Mouse (Mus musculus): ENCODE results near the gene Ttpal. TPM values are rescaled to one million over a fixed set of nuclear protein-coding genes. Genes with fewer than 3 reads are reported as not detected.

The Ttpal gene
- polyA plus RNA-seq, 1 experiment from 2014 or later: 36.9 TPM

DNA sequence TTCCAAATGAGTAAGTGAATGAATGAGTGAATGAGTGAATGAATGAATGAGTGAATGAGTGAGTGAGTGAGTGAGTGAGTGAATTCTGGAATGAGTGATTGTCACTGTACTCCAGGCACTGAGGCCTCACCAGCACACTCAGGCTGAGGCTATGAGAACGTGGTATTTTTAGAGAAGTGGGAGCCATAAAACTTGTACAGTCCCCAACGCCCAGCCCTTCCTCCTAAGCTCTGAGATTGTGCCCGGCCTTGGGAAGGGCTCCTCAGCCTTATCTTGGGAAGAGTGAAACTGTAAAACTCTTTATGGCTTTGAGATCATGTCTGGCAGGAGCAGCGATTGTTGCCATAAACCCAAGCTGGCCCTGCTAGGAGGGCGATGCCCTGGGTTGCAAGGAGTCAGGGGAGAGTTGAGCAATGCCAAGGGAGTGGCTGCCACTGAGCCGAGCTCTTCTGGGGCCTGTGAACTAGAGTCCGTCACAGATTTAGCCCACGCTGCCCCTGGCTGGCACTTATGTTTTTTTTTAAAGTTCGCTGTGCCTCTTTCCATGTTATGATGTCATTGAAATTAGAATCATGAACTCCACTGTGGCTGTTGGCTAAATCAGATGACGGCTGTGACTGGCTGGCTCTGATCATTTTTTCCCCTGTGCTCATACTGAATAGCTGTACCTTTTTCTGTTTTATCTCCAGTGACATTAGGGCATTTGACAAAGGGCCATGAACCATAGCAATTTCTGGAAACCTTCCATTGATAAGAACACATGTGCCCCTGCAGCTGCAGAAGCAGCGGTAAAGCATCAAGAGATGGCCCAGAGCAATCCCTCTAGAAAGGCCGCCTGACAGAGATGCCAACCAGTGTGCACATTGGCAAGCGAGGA is 21.8 kb upstream of the Ttpal start:
- Histone ChIP-seq H3K27ac (no peak overlapping the region), H3K36me3 (no peaks in the 10 kb centered on the region), H3K9me3 (no peaks in the 10 kb centered on the region), H3K27me3 (ENCODE audit: insufficient read depth, poor library complexity, severe bottlenecking) (no peaks in the 10 kb centered on the region), H3K4me3 (no peak overlapping the region), H3K4me1 (replicated peaks) (peaks cover 3% of the 10 kb centered on the region)
- DNase-seq (ENCODE audit: low spot score): no peak
- 86% methylated on average over 13 of the region's 13 CpGs for WGBS

DNA sequence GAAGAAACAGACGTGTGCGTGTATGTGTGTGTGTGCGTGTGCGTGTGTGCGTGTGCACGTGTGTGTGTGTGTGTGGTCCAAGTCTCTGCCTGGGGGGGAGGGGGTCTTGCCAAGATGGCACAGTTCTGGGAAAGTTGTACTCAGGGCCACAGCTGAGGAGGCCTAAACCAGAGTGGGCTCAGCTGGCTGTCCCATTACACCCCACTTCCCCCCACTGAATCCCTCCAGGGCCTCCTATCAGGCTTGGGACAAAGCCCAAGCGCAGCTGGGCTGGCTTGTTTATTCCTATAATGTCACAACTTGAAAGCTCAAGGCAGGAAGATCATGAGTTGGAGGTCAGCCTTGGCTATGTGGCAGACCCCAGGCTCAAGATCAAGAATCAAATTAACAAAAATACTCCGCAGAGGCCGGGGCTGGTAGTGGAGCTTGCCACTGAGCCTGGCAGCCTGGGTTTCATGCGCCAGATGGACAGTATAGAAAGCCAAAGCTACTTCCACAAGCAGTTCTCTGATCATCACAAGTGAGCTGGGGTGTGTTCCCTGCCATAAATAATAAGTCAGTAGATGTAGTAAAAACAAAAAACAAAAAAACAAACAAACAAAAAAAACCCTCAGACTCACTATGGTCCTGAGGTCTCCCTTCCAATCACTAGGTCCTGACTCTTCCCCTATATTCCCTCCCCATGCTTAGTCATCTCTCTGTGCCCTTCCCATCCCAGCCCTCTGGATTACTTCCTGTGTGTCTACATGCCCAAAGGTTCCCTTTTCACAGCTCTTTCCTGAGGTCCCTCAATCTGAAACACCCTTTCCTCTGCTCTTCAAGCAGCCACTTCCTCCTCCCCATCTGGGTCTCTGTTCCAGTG is 18.7 kb upstream of the Ttpal start:
- Histone ChIP-seq H3K4me1 (replicated peaks) (no peaks in the 10 kb centered on the region; the same call in 1 of the 2 replicates), H3K36me3 (no peaks in the 10 kb centered on the region), H3K27me3 (ENCODE audit: insufficient read depth, poor library complexity, severe bottlenecking) (0 out of 2 replicates have a peak, but pooled peaks cover 2% of the 10 kb centered on the region), H3K4me3 (no peak overlapping the region), H3K9me3 (no peaks in the 10 kb centered on the region), H3K27ac (no peak overlapping the region)
- 94% methylated on average over 10 of the region's 10 CpGs for WGBS
- DNase-seq (ENCODE audit: low spot score): no peak

DNA sequence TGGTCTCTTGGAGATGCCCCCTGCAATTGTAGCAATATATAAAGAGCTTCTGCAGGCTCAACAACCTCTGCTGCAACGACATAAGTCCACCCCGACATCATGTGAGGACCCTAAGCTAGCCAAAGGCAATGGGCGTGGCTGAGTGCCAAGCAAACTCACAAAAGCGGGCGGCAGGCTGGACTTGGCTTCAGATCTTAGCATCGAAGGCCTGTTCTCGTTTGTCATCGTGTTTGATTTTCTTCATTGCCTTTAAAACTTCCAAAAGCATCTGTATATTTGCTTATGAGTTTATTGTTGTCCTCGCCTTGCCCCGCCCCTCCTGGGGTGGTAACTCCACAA is 18.1 kb upstream of the Ttpal start:
- Histone ChIP-seq H3K4me1 (replicated peaks) (no peaks in the 10 kb centered on the region; the same call in 1 of the 2 replicates), H3K27ac (no peak overlapping the region), H3K9me3 (no peaks in the 10 kb centered on the region), H3K4me3 (no peak overlapping the region), H3K27me3 (ENCODE audit: insufficient read depth, poor library complexity, severe bottlenecking) (0 out of 2 replicates have a peak, but pooled peaks cover 4% of the 10 kb centered on the region), H3K36me3 (no peaks in the 10 kb centered on the region)
- 84% methylated on average over 10 of the region's 10 CpGs for WGBS
- no peak for DNase-seq (ENCODE audit: low spot score)

DNA sequence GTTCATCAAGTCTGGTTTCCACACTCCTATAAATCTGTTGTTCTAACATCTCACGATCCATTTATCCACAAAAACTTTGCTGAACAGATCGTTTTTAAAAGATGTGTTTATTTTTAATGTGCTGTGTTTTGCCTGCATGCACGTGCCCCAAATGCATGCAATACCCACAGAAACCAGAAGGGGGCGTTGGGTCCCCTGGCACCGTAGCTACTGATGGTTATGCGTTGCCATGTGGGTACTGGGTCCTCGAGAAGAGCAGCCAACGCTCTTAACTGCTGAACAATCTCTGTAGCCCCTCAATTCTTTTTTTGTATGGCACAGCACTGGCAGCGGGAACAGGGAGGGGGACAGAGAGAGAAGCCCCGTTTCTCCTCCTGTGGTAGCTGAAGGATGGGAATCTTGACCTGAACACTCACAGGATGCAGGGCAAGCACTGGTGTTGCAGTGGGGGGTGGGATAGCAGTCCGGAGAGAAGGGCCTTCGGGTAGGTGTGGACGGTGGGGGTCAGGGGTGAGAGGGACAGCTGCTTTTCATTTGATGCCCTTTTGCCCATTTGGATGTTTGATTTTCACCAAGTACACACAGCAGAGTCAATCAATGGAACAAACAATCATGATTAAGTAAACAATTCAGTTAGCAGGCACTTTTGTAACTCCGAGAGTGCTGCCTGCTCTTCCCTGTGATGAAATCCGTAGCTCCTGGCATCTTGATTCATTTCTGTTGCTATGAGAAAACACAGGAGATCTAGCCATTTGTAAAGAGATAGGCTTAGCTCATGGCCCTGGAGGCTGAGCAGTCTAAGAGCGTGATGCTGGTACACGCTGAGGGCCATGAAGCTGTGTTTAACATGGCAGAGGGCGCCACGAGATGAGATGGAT is 15.5 kb upstream of the Ttpal start:
- Histone ChIP-seq H3K27me3 (ENCODE audit: insufficient read depth, poor library complexity, severe bottlenecking) (0 out of 2 replicates have a peak, but pooled peaks cover 4% of the 10 kb centered on the region), H3K36me3 (no peaks in the 10 kb centered on the region), H3K27ac (no peak overlapping the region), H3K4me1 (replicated peaks) (no peaks in the 10 kb centered on the region; the same call in 1 of the 2 replicates), H3K9me3 (no peaks in the 10 kb centered on the region), H3K4me3 (no peak overlapping the region)
- WGBS: 49% methylated on average over 19 of the region's 19 CpGs
- DNase-seq (ENCODE audit: low spot score): peak; percentile 57

DNA sequence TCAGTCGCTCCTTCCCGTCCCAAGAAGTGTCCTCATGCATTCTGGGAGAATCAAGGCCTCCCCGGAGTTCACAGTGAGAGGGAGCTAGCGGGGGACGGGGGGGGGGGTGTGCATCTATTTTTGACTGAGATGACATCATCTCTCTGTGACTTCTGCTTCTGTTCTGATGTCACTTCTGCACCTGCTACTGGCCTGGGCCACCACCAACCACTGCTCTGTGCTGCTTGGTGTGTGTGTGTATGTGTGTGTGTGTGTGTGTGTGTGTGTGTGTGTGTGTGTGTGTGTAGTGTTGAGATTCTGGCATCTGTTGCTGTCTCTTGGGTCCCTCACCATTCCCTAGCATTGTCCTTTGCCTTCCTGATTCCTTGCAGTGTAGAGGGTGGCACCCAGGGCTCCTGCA is 14.6 kb upstream of the Ttpal start:
- 0 out of 2 replicates have a peak, but pooled peaks cover 4% of the 10 kb centered on the region for H3K27me3 ChIP-seq (ENCODE audit: insufficient read depth, poor library complexity, severe bottlenecking)
- no peak overlapping the region for H3K27ac ChIP-seq
- H3K4me3 ChIP-seq: no peak overlapping the region
- H3K36me3 ChIP-seq: no peaks in the 10 kb centered on the region
- WGBS: 75% methylated on average over 5 of the region's 5 CpGs
- DNase-seq (ENCODE audit: low spot score): no peak
- no peaks in the 10 kb centered on the region for H3K9me3 ChIP-seq
- H3K4me1 ChIP-seq (replicated peaks): no peaks in the 10 kb centered on the region; the same call in 1 of the 2 replicates

DNA sequence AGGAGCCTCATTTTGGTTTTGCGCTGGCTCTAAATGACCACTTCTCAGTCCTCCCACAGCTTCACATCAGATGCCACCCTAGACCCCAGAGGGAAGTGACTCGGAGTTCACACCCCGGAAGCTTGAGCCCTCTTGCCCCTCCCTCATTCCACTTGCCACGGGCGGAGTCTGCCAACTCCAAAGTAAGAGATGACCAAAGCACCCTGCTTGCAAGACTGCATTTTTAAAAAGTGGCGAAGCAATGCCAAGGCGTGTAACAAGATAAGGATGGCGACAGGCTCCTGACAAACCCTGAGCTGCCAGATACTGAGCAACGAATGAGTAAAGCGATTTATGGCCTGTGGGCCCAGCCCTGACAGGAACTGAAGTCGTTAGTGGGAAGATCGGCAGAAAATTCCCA is 11.9 kb upstream of the Ttpal start:
- Histone ChIP-seq H3K4me3 (no peak overlapping the region), H3K4me1 (replicated peaks) (no peaks in the 10 kb centered on the region; the same call in 1 of the 2 replicates), H3K27me3 (ENCODE audit: insufficient read depth, poor library complexity, severe bottlenecking) (0 out of 2 replicates have a peak, but pooled peaks cover 4% of the 10 kb centered on the region), H3K36me3 (no peaks in the 10 kb centered on the region), H3K27ac (no peak overlapping the region), H3K9me3 (no peaks in the 10 kb centered on the region)
- WGBS: 76% methylated on average over 12 of the region's 12 CpGs
- DNase-seq (ENCODE audit: low spot score): no peak

DNA sequence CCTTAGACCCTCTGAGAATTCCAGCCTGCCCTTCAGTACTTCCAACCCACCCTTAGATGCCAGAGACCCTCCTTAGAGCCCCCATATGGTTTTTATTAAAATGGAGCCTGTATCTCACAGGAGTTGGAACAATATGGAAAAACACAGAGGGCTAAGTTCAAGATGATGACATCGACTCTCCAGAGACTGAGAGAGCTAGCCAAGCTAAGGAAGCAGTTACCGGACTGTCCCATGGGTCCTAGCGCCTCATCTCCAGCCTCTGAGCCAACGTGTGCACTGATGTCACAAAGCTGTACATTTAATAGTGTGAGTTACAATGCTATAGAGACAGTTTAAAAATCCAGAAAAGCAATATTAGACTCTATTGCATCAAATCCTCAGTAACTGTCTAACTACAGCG is 11.1 kb upstream of the Ttpal start:
- H3K9me3 ChIP-seq: no peaks in the 10 kb centered on the region
- H3K27me3 ChIP-seq (ENCODE audit: insufficient read depth, poor library complexity, severe bottlenecking): 0 out of 2 replicates have a peak, but pooled peaks cover 6% of the 10 kb centered on the region
- WGBS: 71% methylated on average over 5 of the region's 5 CpGs
- no peak overlapping the region for H3K4me3 ChIP-seq
- no peak for DNase-seq (ENCODE audit: low spot score)
- no peaks in the 10 kb centered on the region for H3K36me3 ChIP-seq
- no peak overlapping the region for H3K27ac ChIP-seq
- H3K4me1 ChIP-seq (replicated peaks): no peaks in the 10 kb centered on the region; the same call in 1 of the 2 replicates

DNA sequence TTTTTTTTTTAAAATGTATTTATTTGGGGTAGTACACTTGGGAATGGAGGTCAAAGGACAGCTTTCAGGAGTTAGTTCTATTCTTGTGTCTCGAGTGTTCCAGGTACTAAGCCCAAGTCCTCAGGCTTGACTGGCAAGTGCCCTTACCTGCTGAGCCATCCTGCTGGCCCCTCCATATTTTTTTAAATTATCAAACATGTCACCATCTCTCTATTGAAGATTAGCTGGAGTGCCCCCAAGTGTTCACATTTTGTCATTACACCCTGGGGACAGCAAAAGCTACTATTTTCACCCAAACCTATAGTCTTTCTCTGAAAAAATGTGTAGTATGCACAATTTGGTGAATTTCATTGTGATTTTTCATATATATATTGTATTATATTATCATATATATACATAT is 10.0 kb upstream of the Ttpal start:
- no peaks in the 10 kb centered on the region for H3K36me3 ChIP-seq
- DNase-seq (ENCODE audit: low spot score): no peak
- no peaks in the 10 kb centered on the region for H3K9me3 ChIP-seq
- 73% methylated on average over 1 of the region's 1 CpGs for WGBS
- H3K27me3 ChIP-seq (ENCODE audit: insufficient read depth, poor library complexity, severe bottlenecking): 0 out of 2 replicates have a peak, but pooled peaks cover 7% of the 10 kb centered on the region
- no peaks in the 10 kb centered on the region for H3K4me1 ChIP-seq (replicated peaks)
- no peak overlapping the region for H3K27ac ChIP-seq
- H3K4me3 ChIP-seq: no peak overlapping the region

DNA sequence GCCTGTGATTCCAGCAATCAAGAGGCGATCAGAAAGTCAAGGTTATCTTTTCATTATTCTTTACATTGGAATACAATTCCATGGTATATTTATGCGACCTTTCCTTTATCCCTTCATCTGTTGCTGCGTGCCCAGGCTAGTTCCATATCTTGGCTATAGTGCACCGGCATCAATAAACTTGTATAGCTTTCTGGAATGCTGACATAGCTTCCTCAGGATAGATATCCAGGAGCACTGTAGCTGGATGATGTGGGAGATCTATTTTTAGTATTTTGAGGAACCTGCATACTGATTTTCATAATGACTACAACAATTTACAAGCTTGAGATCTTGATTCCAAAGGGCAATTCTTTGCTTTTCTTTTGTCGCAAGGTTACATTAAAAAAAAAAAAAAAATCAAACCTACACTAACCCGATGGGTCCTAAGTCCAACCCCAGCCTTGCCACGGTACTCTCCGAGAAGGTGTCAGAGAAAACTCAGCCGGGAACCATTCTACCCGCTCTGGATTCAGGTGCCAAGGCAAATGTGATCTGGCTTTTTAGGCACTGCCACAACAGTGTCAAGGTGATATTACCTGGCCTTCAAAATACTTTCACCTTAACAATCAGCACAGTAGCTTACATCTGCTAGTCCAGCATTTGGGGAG is 8.4 kb upstream of the Ttpal start:
- no peaks in the 10 kb centered on the region for H3K4me1 ChIP-seq (replicated peaks)
- no peaks in the 10 kb centered on the region for H3K36me3 ChIP-seq
- DNase-seq (ENCODE audit: low spot score): no peak
- WGBS: 91% methylated on average over 10 of the region's 10 CpGs
- 0 out of 2 replicates have a peak, but pooled peaks cover 3% of the 10 kb centered on the region for H3K27me3 ChIP-seq (ENCODE audit: insufficient read depth, poor library complexity, severe bottlenecking)
- no peaks in the 10 kb centered on the region for H3K9me3 ChIP-seq
- no peak overlapping the region for H3K4me3 ChIP-seq
- no peak overlapping the region for H3K27ac ChIP-seq

DNA sequence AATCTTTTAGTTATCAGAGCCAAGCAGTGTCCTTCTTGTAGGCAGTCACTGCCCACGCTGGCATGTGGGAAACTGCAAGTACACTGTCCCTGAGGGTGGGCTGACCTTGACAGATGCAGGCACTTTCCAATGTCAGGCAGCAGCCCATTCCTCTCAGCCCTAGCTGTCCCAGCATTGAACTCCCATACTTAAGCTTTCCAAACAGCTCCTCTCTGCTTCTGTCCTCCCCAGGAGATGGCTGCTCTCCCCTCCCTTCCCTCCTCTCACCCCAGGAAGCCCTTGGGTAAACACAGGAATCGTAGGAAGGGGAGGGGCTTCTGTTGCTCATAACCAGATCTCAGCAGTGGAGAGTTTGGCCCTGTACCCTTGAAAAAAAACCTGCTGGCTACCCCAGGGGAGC is 7.0 kb upstream of the Ttpal start:
- Histone ChIP-seq H3K4me3 (no peak overlapping the region), H3K4me1 (replicated peaks) (no peaks in the 10 kb centered on the region), H3K27me3 (ENCODE audit: insufficient read depth, poor library complexity, severe bottlenecking) (0 out of 2 replicates have a peak, but pooled peaks cover 3% of the 10 kb centered on the region), H3K36me3 (no peaks in the 10 kb centered on the region), H3K9me3 (no peaks in the 10 kb centered on the region), H3K27ac (no peak overlapping the region)
- WGBS: 24% methylated on average over 2 of the region's 2 CpGs
- no peak for DNase-seq (ENCODE audit: low spot score)

DNA sequence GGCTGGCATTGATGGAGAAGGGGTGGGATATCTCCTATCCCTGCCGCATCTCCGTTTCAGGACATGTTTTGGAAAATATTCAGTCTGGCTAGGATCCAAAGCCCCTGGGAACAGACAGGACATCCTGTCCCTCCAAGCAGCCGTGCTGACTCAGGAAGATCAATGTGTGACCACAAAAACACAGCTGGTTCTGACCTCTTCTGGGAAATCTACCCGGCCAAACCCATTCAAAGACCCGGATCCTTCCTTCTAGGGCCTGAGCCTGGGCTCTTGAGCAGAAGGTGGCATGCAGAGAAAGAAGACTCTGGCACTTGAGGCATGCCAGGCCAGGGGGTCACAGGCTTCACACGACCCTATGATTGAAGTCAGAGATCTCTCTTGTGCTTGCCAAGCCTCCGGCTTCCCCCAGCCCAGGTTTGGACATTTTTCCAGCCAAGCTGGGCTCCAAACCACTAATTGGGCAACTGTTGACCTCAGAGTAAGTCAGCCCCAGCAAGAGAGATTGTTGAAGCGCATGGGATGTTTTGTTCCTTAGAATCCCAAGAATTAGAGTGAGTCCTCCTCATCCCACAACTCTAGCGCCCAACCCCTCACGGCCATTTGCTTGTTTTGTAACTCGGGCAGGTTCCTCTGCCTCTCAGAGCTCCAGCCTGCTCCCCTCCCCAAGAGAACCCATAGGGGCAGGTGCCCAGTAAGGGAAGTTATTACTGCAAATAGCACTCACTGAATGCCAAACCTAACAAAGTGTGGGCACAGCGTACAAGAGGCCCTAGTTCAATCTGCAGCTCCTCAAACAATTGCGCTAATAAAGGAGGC is 5.8 kb upstream of the Ttpal start:
- Histone ChIP-seq H3K27ac (no peak overlapping the region), H3K27me3 (ENCODE audit: insufficient read depth, poor library complexity, severe bottlenecking) (0 out of 2 replicates have a peak, but pooled peaks cover 3% of the 10 kb centered on the region), H3K9me3 (no peaks in the 10 kb centered on the region), H3K4me3 (no peak overlapping the region), H3K36me3 (no peaks in the 10 kb centered on the region), H3K4me1 (replicated peaks) (no peaks in the 10 kb centered on the region)
- 82% methylated on average over 13 of the region's 13 CpGs for WGBS
- DNase-seq (ENCODE audit: low spot score): no peak

Data from hindbrain, embryonic 10.5 days (tissue).